Mouse (Mus musculus) midbrain, embryonic 15.5 days (tissue): ENCODE results near the gene Itgad. TPM values are rescaled to one million over a fixed set of nuclear protein-coding genes. Genes with fewer than 3 reads are reported as not detected.
A peak's percentile ranks its signal among the peaks of the same experiment; 100 is the strongest.

Experiments used
- ATAC-seq: fragments of 200-750 bp; cut with Nextera tagmentation; replicated peaks from 2 replicates; pipeline ENCODE4 v1.8.0; 2017; ENCODE audit warnings: moderate TSS enrichment
- H3K27ac ChIP-seq: fragments of 300-500 bp; sonication (generic); 2 replicates; pipeline ENCODE4 v1.5.1; 2015; ENCODE audit warnings: mild to moderate bottlenecking, inconsistent platforms
- H3K27me3 ChIP-seq: fragments of 300-500 bp; sonication (generic); replicated peaks from 2 replicates; pipeline ENCODE4 v1.6.1; 2015; ENCODE audit warnings: inconsistent platforms
- H3K36me3 ChIP-seq: fragments of 300-500 bp; sonication (generic); replicated peaks from 2 replicates; pipeline ENCODE4 v1.6.1; 2015; ENCODE audit warnings: inconsistent platforms
- H3K4me1 ChIP-seq: fragments of 300-500 bp; sonication (generic); 2 replicates; pipeline ENCODE4 v1.6.1; 2015; ENCODE audit warnings: inconsistent platforms
- H3K4me2 ChIP-seq: fragments of 300-500 bp; sonication (generic); 2 replicates; pipeline ENCODE4 v1.6.1; 2015; ENCODE audit warnings: inconsistent platforms, mild to moderate bottlenecking, moderate library complexity
- H3K4me3 ChIP-seq: fragments of 300-500 bp; sonication (generic); 2 replicates; pipeline ENCODE4 v1.5.1; 2015; ENCODE audit warnings: mild to moderate bottlenecking, inconsistent platforms
- H3K9ac ChIP-seq: fragments of 300-500 bp; sonication (generic); 2 replicates; pipeline ENCODE4 v1.6.1; 2015; ENCODE audit warnings: mild to moderate bottlenecking, inconsistent platforms
- H3K9me3 ChIP-seq: fragments of 300-500 bp; sonication (generic); 2 replicates; pipeline ENCODE4 v1.6.1; 2016; ENCODE audit warnings: inconsistent platforms
- WGBS: fragments of 180-500 bp; shearing (Covaris S2); methylation state at CpG from one replicate; pipeline ENCODE4 v1.1.7; 2015; ENCODE audit warnings: mixed read lengths; 5-methylcytosine and 5-hydroxymethylcytosine counted together
- polyA plus RNA-seq: library from polyadenylated mRNA; unstranded; fragments of >200 nt; fragmentation: Nextera tagmentation; extraction: Ambion mirVana; gene quantifications from 2 replicates; pipeline ENCODE4 v1.2.1, GENCODE M21; 2015

Itgad gene
- polyA plus RNA-seq, 1 experiment from 2014 or later, result not detected

GRCm38 (mm10) chr7:128247443-128247842 lies 93.3 kb downstream of the Itgad start:
- Histone ChIP-seq H3K4me1 (peaks cover 25% of the 10 kb centered on the region), H3K27me3 (0 out of 2 replicates have a peak, but pooled peaks cover 3% of the 10 kb centered on the region), H3K4me3 (peak overlapping the region; percentile 35), H3K4me2 (peak overlapping the region; percentile 55), H3K36me3 (0 out of 2 replicates have a peak, but pooled peaks cover 3% of the 10 kb centered on the region), H3K9me3 (no peaks in the 10 kb centered on the region), H3K27ac (peak overlapping the region; percentile 73; the same call in 1 of the 2 replicates), H3K9ac (peak overlapping the region; percentile 47; the same call in 1 of the 2 replicates)
- WGBS, result 3% methylated on average over 13 of the region's 13 CpGs
- ATAC-seq, result peak; percentile 81

DNA sequence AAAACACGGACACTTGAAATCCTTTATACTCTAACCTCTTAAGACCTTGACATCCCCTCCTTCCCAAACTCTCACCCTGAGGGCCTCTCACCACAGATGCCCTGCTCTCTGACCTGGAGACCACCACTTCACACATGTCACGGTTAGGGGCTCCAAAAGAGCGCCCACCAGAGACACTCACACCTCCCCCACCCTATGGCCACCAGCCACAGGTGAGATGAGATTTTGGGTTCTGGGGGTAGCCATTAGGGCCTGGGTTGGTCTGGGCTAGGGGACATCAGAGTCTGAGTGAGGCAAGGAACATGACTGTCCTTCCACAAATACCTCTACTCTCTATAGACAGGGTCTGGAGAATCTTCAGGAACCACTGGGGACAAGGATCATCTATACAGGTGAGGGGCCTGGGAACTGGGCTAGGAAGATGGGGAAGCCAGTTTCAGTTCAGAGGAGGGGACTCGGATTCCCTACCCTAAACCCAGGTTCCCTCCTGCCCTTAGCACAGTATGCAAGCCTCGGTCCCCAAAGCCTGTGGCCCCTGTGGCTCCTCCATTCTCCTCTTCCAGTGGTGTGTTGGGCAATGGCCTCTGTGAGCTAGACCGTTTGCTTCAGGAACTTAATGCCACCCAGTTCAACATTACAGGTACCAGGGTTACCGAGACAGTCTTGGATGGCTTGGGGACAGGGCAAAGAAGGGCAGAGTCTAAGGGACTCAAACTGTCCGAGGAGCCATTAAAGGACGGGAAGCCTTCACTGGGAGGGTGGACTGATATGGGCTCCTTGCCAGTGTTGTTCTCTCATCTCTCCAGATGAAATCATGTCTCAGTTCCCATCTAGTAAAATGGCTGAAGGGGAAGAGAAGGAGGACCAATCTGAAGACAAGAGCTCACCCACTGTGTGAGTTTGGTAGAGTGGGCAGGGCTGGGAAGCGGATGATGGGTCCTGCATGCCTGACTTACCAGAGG lies 94.2 kb downstream of the Itgad start:
- 0 out of 2 replicates have a peak, but pooled peaks cover 3% of the 10 kb centered on the region for H3K27me3 ChIP-seq
- no peak overlapping the region for H3K4me3 ChIP-seq
- no peak overlapping the region for H3K9ac ChIP-seq
- no peaks in the 10 kb centered on the region for H3K9me3 ChIP-seq
- no peak for ATAC-seq
- WGBS, result 86% methylated on average over 10 of the region's 10 CpGs
- peaks cover 32% of the 10 kb centered on the region for H3K4me1 ChIP-seq
- no peak overlapping the region for H3K27ac ChIP-seq
- no peaks in the 10 kb centered on the region for H3K36me3 ChIP-seq
- peak overlapping the region; percentile 55; the same call in 1 of the 2 replicates for H3K4me2 ChIP-seq

- H3K4me3 ChIP-seq, result no peak overlapping the region
- H3K4me1 ChIP-seq, result peaks cover 32% of the 10 kb centered on the region
- WGBS, result 89% methylated on average over 5 of the region's 5 CpGs
- no peak overlapping the region for H3K4me2 ChIP-seq
- no peak for ATAC-seq
- no peaks in the 10 kb centered on the region for H3K9me3 ChIP-seq
- 0 out of 2 replicates have a peak, but pooled peaks cover 3% of the 10 kb centered on the region for H3K27me3 ChIP-seq
- no peak overlapping the region for H3K9ac ChIP-seq
- no peak overlapping the region for H3K27ac ChIP-seq
- H3K36me3 ChIP-seq, result no peaks in the 10 kb centered on the region
Observed at GRCm38 (mm10) chr7:128249998-128250397, 95.8 kb downstream of the Itgad start.

DNA sequence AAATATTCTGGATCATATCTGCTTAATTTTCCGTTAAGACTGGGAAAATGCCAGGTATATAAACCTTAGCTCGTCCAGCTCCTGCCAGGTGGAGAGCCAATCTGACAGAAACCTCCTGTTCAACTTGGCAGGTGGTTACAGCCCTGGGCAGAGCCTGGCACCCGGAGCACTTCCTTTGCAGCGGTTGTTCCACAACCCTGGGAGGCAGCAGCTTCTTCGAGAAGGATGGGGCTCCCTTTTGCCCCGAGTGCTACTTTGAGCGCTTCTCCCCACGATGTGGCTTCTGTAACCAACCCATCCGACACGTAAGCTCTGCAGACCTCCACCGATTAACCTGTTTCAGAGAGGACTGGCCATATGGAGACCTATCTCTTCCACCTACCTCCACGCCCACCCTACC lies 97.8 kb downstream of the Itgad start:
- Histone ChIP-seq H3K4me2 (peak overlapping the region; percentile 70), H3K9ac (no peak overlapping the region), H3K4me3 (no peak overlapping the region), H3K27ac (no peak overlapping the region), H3K27me3 (0 out of 2 replicates have a peak, but pooled peaks cover 3% of the 10 kb centered on the region), H3K9me3 (no peaks in the 10 kb centered on the region), H3K4me1 (peaks cover 21% of the 10 kb centered on the region; the same call in 1 of the 2 replicates), H3K36me3 (no peaks in the 10 kb centered on the region)
- WGBS, result 62% methylated on average over 12 of the region's 12 CpGs
- no peak for ATAC-seq

DNA sequence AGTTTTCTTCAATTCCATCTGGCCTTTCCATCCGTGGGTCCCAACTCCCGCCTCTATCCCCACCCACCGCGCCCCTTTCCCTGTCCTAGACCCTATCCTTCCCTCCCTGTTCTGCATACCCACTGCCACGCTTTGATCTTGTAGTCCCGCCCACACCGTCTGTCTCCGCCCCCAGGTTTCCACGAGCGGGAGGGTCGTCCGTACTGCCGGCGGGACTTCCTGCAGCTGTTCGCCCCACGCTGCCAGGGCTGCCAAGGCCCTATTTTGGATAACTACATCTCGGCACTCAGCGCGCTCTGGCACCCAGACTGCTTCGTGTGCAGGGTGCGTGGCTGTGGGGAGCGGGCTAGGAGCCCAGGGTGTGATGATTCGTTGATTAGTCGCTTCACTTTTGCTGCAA lies 98.4 kb downstream of the Itgad start:
- Histone ChIP-seq H3K27me3 (0 out of 2 replicates have a peak, but pooled peaks cover 3% of the 10 kb centered on the region), H3K27ac (no peak overlapping the region), H3K9ac (0 out of 2 replicates have a peak overlapping the region, but pooled peaks have one; percentile 31), H3K9me3 (no peaks in the 10 kb centered on the region), H3K36me3 (no peaks in the 10 kb centered on the region), H3K4me1 (peaks cover 15% of the 10 kb centered on the region; the same call in 1 of the 2 replicates), H3K4me2 (peak overlapping the region; percentile 70), H3K4me3 (peak overlapping the region; percentile 37)
- ATAC-seq, result no peak; the same call in 1 of the 2 replicates
- 10% methylated on average over 24 of the region's 24 CpGs for WGBS

DNA sequence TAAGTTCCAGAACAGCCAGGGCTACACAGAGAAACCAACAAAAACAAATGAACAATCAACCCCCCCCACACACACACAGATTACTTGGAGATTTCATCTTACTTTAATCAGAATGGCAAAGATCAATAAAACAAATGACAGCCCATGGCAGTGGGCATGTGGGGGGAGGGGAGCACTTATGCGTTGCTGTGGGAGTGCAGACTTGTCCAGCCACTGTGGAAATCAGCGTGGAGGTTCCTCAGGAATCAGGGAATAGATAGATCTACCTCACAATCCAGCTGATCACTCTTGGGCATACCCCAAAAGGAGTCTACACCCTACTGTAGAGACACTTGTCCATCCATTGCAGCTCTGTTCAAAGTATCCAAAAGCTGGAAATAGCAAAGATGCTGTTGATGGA lies 100.8 kb downstream of the Itgad start:
- Histone ChIP-seq H3K27me3 (0 out of 2 replicates have a peak, but pooled peaks cover 3% of the 10 kb centered on the region), H3K27ac (no peak overlapping the region), H3K9me3 (no peaks in the 10 kb centered on the region), H3K4me1 (peaks cover 14% of the 10 kb centered on the region; the same call in 1 of the 2 replicates), H3K4me2 (no peak overlapping the region), H3K36me3 (no peaks in the 10 kb centered on the region), H3K9ac (no peak overlapping the region), H3K4me3 (no peak overlapping the region)
- ATAC-seq, result no peak
- 59% methylated on average over 2 of the region's 2 CpGs for WGBS

- ATAC-seq, result no peak
- WGBS, result 87% methylated on average over 5 of the region's 5 CpGs
- H3K27me3 ChIP-seq, result 0 out of 2 replicates have a peak, but pooled peaks cover 3% of the 10 kb centered on the region
Observed at GRCm38 (mm10) chr7:128255757-128256156, 101.6 kb downstream of the Itgad start.

GRCm38 (mm10) chr7:128256783-128257334 lies 102.7 kb downstream of the Itgad start:
- Histone ChIP-seq H3K9ac (no peak overlapping the region), H3K4me3 (no peak overlapping the region), H3K9me3 (no peaks in the 10 kb centered on the region), H3K27ac (no peak overlapping the region), H3K36me3 (no peaks in the 10 kb centered on the region), H3K27me3 (0 out of 2 replicates have a peak, but pooled peaks cover 2% of the 10 kb centered on the region), H3K4me2 (no peak overlapping the region), H3K4me1 (peaks cover 14% of the 10 kb centered on the region; the same call in 1 of the 2 replicates)
- 54% methylated on average over 5 of the region's 5 CpGs for WGBS
- ATAC-seq, result no peak

More at GRCm38 (mm10) chr7:128255757-128256156, 101.6 kb downstream of the Itgad start:
- Histone ChIP-seq H3K4me3 (no peak overlapping the region), H3K9ac (no peak overlapping the region), H3K27ac (no peak overlapping the region), H3K4me1 (peaks cover 14% of the 10 kb centered on the region; the same call in 1 of the 2 replicates), H3K36me3 (no peaks in the 10 kb centered on the region), H3K4me2 (no peak overlapping the region), H3K9me3 (no peaks in the 10 kb centered on the region)

DNA sequence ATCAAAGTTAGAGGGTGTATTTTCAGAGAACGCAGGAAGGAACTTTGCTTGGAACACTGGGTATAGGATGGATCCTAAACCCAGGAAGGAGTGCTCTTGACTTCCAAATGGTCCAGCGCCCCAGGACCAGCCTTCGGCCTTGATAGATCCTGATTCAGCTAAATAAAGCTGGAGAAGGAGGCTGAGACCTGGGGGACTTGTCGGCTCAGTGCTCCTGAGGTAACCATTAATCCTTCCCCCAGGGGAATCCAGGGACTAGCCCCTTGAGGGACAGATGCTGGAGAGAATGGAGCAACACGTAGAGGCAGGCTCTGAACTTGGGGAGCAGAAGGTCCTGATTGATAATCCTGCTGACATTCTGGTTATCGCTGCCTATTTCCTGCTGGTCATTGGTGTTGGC lies 111.2 kb downstream of the Itgad start, which contains the start of gene Slc5a2:
Gene Slc5a2, plus strand, starts transcription at position 247 of the 400 bp plus-strand sequence.
- H3K4me2 ChIP-seq, result no peak within 1 kb of the TSS
- no peak for ATAC-seq
- no peaks in the 10 kb centered on the region for H3K4me1 ChIP-seq
- H3K27ac ChIP-seq, result no peak within 1 kb of the TSS
- 84% methylated on average over 6 of the region's 6 CpGs for WGBS
- H3K9ac ChIP-seq, result no peak within 1 kb of the TSS
- H3K9me3 ChIP-seq, result no peaks in the 10 kb centered on the region
- H3K36me3 ChIP-seq, result no peaks in the 10 kb centered on the region
- no peak within 1 kb of the TSS for H3K4me3 ChIP-seq
- no peaks in the 10 kb centered on the region for H3K27me3 ChIP-seq

DNA sequence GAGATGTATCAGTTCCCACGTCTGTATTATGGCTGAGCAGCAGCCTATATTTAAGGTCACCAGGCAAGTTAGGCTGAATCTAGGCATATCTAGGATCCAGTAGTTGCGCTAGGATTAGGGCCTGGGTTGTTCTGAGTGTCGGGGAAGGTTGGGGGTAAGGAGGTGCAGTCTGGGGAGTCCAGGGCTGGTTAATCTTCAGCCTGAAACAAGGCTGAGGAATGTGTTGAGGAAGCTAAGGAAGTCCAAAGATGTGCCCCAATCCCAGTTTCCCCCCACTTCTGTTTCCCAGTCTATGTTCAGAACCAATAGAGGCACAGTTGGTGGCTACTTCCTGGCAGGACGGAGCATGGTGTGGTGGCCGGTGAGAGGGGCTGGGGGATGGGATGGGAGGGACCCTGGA lies 111.9 kb downstream of the Itgad start:
- no peak overlapping the region for H3K4me2 ChIP-seq
- no peak overlapping the region for H3K27ac ChIP-seq
- H3K4me3 ChIP-seq, result no peak overlapping the region
- H3K9ac ChIP-seq, result no peak overlapping the region
- no peaks in the 10 kb centered on the region for H3K27me3 ChIP-seq
- H3K4me1 ChIP-seq, result no peaks in the 10 kb centered on the region
- ATAC-seq, result no peak
- 0 out of 2 replicates have a peak, but pooled peaks cover under 1% of the 10 kb centered on the region for H3K36me3 ChIP-seq
- 78% methylated on average over 5 of the region's 5 CpGs for WGBS
- H3K9me3 ChIP-seq, result no peaks in the 10 kb centered on the region

DNA sequence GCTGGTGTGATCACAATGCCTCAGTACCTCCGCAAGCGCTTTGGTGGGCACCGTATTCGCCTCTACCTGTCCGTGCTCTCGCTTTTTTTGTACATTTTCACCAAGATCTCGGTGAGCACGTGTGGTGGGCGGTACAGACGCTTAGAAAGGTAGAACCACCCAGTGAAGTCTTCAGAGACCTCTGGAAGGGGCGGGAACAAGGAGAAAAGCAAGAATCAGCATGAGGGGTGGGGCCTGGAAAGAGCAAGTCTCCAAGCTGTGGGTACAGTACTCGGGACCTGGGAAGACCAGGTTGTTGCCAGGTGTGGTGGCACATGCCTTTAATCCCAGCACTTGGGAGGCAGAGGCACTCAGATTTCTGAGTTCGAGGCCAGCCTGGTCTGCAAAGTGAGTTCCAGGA lies 113.2 kb downstream of the Itgad start:
- H3K4me1 ChIP-seq, result no peaks in the 10 kb centered on the region
- ATAC-seq, result no peak
- H3K9ac ChIP-seq, result no peak overlapping the region
- no peak overlapping the region for H3K4me3 ChIP-seq
- no peak overlapping the region for H3K4me2 ChIP-seq
- H3K27ac ChIP-seq, result no peak overlapping the region
- H3K27me3 ChIP-seq, result no peaks in the 10 kb centered on the region
- 66% methylated on average over 13 of the region's 13 CpGs for WGBS
- H3K36me3 ChIP-seq, result 0 out of 2 replicates have a peak, but pooled peaks cover 7% of the 10 kb centered on the region
- H3K9me3 ChIP-seq, result no peaks in the 10 kb centered on the region

DNA sequence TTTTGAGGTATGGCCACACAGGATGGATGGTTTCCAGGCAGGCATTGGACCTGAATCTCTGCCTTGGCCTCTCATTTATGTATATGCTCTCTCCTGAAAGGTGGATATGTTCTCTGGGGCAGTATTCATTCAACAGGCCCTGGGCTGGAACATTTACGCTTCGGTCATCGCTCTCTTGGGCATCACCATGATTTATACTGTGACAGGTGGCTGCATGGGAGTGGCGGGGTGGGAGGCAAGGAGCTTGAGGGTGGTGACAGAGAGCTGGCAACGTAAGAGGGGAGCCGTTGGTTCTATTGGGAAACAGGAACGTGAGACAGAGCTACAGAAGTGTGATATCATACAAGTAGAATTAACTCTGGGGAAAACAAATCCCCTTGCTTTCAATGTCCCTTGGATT lies 113.6 kb downstream of the Itgad start:
- 0 out of 2 replicates have a peak, but pooled peaks cover 8% of the 10 kb centered on the region for H3K36me3 ChIP-seq
- no peaks in the 10 kb centered on the region for H3K9me3 ChIP-seq
- no peaks in the 10 kb centered on the region for H3K27me3 ChIP-seq
- no peak overlapping the region for H3K4me3 ChIP-seq
- H3K27ac ChIP-seq, result no peak overlapping the region
- no peaks in the 10 kb centered on the region for H3K4me1 ChIP-seq
- H3K4me2 ChIP-seq, result no peak overlapping the region
- WGBS, result 91% methylated on average over 7 of the region's 7 CpGs
- no peak for ATAC-seq
- no peak overlapping the region for H3K9ac ChIP-seq
